Mouse (Mus musculus): ENCODE results near the gene Olfr1440. TPM values are rescaled to one million over a fixed set of nuclear protein-coding genes. Genes with fewer than 3 reads are reported as not detected.

The Olfr1440 gene
- not detected in 2 replicates for polyA plus RNA-seq (2021; fragmentation: Nextera tagmentation)
- long read RNA-seq, experiment 1 = 0 reads
- long read RNA-seq, experiment 2 = 0 reads

DNA sequence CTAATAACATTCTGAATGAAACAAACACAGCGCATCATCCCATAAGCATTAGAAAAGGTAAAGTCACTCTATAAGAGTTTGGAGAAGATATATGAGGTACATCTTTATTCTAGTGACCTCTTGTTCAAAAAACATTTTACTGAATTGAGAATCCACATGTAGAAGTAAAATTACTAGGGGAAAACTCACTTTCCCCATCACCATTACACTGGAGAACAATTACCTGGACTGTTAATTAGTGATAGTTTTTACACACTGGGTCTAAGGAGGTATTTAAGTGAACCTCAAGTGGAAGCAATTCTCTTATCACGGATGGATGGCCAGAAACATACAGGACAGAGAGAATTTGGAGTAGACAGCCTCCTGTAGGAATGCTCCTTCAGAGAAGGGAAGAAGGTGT is at the start of gene Olfr1440:
TSS of gene Olfr1440 (plus strand) at position 301 of the 400 bp plus-strand sequence.

DNA sequence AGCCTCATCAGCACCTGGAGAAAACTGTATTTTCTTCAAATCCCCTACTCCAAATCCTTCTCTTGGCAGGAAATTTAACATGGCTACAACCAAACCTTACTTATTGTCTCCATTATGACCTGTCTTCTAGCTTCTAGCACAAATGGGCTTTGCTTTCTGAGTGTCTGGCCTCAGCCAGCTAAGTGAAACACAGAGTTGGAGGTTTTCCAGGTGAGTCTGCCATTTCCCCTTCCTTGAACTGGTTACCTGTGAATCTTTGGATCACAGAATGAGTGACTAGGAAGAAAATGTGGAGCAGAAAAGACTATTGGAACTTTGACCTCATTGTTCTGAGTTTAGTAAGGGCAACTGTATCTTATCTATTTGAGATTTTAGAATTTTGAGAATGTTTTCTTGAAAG is 30.3 kb downstream of the Olfr1440 start, which contains the start of gene Olfr1441:
TSS of gene Olfr1441 (plus strand) at position 73 of the 400 bp plus-strand sequence.

DNA sequence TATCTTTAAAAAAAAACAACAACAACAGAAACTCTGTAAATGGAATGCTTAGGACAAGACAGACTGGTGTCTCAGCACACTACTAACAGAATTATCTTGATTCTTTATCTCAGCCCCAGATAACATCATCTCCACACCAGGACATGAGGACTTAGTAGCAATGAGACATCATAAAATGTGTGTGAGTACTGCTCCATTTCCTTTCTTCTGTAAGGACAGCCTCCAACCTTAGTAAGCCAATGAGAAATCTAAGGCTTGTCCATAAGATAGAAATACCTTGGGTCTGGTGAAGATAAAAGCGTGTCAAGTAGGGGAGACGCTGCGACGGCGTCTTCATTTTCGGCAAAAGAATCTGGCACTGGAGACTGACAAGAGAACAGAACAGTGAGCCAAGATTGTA is 40.5 kb downstream of the Olfr1440 start, which contains the start of gene Pfpl:
TSS of gene Pfpl (plus strand) at position 301 of the 400 bp plus-strand sequence.

Other genes starting within 250 kb of the Olfr1440 start
- gene Olfr1555-ps1, start 217.2 kb upstream of the Olfr1440 start, polyA plus RNA-seq (2021; fragmentation: Nextera tagmentation) = not detected in 2 replicates
- gene Olfr1431, start 186.6 kb upstream of the Olfr1440 start, polyA plus RNA-seq (2021; fragmentation: Nextera tagmentation) = not detected in 2 replicates
- not detected in 2 replicates for gene Olfr1432, start 154.7 kb upstream of the Olfr1440 start, polyA plus RNA-seq (2021; fragmentation: Nextera tagmentation)
- not detected in 2 replicates for gene Olfr262, start 145.6 kb upstream of the Olfr1440 start, polyA plus RNA-seq (2021; fragmentation: Nextera tagmentation)
- not detected in 2 replicates for gene Olfr235, start 126.2 kb upstream of the Olfr1440 start, polyA plus RNA-seq (2021; fragmentation: Nextera tagmentation)
- gene Olfr1434, start 107.4 kb upstream of the Olfr1440 start, polyA plus RNA-seq (2021; fragmentation: Nextera tagmentation) = not detected in 2 replicates
- gene Olfr1436, start 88.1 kb upstream of the Olfr1440 start, polyA plus RNA-seq (2021; fragmentation: Nextera tagmentation) = not detected in 2 replicates
- gene Olfr1437, start 62.2 kb upstream of the Olfr1440 start, polyA plus RNA-seq (2021; fragmentation: Nextera tagmentation) = not detected in 2 replicates
- gene Olfr1438-ps1, start 51.4 kb upstream of the Olfr1440 start, polyA plus RNA-seq (2021; fragmentation: Nextera tagmentation) = not detected in 2 replicates
- not detected in 2 replicates for gene Olfr1441, start 30.2 kb downstream of the Olfr1440 start, polyA plus RNA-seq (2021; fragmentation: Nextera tagmentation)
- not detected in 2 replicates for gene Pfpl, start 40.6 kb downstream of the Olfr1440 start, polyA plus RNA-seq (2021; fragmentation: Nextera tagmentation)
- 2.8 and 2.9 TPM in 2 replicates for gene Mpeg1, start 73.5 kb downstream of the Olfr1440 start, polyA plus RNA-seq (2021; fragmentation: Nextera tagmentation)
- 4.0 and 4.5 TPM in 2 replicates for gene Dtx4, start 114.2 kb downstream of the Olfr1440 start, polyA plus RNA-seq (2021; fragmentation: Nextera tagmentation)
- 0.53 and 0.55 TPM in 2 replicates for gene Fam111a, start 158.5 kb downstream of the Olfr1440 start, polyA plus RNA-seq (2021; fragmentation: Nextera tagmentation)
- gene Gm4952, start 212.7 kb downstream of the Olfr1440 start, polyA plus RNA-seq (2021; fragmentation: Nextera tagmentation) = 0.18 TPM in 1 of 2 replicates, not detected in the other
- 0.06 and 0.19 TPM in 2 replicates for gene Glyat, start 246.0 kb downstream of the Olfr1440 start, polyA plus RNA-seq (2021; fragmentation: Nextera tagmentation)

Measured in layer of hippocampus, adult 6 months (tissue).